Mouse (Mus musculus) granulocyte monocyte progenitor cell, adult 5-6 weeks (primary cell): Measurements from ENCODE around the gene Nufip1. TPM values are rescaled to one million over a fixed set of nuclear protein-coding genes. Genes with fewer than 3 reads are reported as not detected.
A peak's percentile ranks its signal among the peaks of the same experiment; 100 is the strongest.
"Not testable (repeated sequence)": the region's sequence is repeated elsewhere in the genome, so short reads cannot be mapped to it uniquely, and the experiment has no call there.

Source experiments
- ATAC-seq: replicated peaks from 2 replicates; pipeline ENCODE4 v1.8.0; 2016; ENCODE audit warnings: mild to moderate bottlenecking, moderate TSS enrichment, inconsistent platforms; ENCODE audit not compliant: poor library complexity, severe bottlenecking
- total RNA-seq, 2 experiments: library from RNA; stranded (forward) in 1 of 2; stranded (reverse) in 1 of 2; fragments of 200-712, 200-1000 nt in 1 of 2; fragments of >200 nt in 1 of 2; fragmentation: Nextera tagmentation in 1 of 2; gene quantifications; 2 replicates each; pipeline ENCODE4 v1.2.3; 2014 to 2017

Nufip1 gene
- total RNA-seq, 2 experiments from 2014 or later = 20.3 to 29.9 TPM

DNA sequence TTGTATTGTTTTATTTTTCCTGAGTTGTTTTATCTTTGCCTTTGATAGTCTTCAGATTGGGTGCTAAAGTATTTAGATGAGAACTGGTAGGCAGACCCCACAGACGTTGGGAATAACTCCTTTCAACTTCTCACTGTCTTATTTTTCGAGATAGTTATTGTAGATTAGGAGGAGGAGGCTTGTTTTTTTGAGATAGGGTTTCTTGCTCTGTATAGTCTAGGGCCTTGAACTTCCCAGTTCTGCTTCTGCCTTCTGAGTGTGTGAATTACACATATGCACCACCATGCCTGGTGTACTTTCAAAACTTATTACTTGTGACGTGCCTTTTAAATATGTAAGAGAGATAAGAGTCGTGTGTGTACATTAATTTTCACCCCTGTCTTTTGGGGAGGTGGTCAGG is 17.5 kb downstream of the Nufip1 start:
- no peak for ATAC-seq

DNA sequence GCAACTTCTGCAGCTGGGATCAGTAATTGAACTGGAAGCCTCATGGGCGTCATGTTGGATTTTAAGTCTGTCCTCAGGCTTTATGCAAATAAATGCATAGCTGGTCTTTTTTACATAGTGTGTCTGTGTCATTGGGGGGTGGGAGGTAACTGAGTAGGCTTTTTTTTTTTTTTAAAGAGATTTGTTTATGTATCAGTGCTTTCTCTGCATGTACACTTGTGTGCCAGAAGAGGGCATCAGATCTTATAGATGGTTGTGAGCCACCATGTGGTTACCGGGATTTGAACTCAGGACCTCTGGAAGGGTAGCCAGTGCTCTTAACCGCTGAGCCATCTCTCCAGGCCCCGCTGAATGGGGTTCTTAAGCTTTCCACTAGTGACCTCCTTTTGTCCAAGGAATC is 24.3 kb downstream of the Nufip1 start:
- ATAC-seq = no peak

DNA sequence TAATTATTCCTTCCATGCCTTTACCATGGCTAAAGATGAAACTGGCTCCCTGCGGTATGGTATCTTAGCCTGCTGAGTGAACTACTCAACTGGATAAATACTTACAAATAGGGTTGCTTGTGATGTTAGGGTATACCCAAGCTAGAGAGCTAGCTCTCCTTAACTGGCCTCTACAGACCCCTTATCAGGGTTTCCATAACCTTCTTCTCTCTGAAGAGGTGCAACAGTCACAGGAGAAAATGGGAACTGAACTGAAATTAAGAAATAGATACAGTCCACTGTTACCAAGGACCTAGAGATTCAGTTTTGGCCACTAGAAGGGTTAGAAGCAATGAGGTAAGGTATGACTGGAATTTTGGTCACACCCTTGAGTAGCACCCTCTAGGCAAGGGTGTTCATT is 34.6 kb downstream of the Nufip1 start:
- no peak for ATAC-seq

DNA sequence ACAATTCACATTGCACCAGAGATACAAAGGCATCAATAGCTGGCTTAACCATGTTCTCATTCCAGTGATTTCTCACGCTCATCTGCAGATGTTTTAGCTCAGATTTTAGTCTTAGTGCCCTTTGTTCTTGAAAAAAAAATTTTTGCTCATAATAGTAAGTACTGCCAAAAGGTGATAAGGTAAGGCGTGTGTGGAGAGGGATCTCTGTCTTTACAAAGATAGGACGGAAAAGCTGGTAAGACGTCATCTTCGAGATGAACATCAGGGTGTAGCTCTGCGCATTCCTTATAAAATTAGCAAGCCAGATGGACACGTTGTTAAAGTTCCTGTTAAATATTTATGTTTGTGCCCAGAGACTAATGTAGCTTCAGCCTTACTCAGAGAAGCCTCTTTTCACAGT is 35.2 kb downstream of the Nufip1 start:
- no peak for ATAC-seq

DNA sequence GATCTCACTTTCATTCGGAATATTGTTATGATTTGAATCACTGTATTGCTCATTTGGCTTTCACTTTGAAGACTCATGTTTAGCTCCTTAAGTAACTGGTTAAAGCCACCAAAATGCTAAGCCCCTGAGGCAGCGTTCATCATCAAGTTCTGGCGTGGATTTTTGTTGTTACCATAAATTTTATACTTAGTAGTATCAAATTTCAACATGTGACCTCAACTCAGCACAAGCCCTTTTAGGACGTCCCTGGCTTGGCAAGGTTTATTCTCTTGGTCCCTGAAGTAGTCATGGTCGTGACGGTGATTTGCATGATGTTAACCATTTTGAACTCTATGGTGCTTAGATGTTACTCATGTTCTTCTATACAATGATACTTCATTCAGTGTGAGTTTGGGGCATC is 36.4 kb downstream of the Nufip1 start:
- ATAC-seq = no peak

DNA sequence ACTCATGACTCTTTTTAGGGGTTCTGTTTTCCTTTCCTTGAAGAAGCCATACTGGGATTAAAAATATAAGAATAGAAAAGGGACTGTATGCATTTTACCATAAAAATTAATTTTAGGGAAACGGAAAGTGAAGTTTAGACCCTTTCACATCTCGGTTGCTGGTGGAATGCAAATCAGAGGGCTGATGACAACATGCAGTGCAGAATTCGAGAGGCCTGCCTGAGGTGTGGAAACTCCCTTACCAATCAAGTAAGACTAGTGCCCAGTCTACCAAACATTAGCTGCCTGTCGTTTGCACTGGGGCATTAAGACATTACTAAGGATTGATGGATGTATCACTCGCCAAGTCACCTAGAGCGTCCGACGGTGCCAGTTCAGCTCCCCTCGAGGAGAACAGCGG is 37.6 kb downstream of the Nufip1 start:
- ATAC-seq = no peak

DNA sequence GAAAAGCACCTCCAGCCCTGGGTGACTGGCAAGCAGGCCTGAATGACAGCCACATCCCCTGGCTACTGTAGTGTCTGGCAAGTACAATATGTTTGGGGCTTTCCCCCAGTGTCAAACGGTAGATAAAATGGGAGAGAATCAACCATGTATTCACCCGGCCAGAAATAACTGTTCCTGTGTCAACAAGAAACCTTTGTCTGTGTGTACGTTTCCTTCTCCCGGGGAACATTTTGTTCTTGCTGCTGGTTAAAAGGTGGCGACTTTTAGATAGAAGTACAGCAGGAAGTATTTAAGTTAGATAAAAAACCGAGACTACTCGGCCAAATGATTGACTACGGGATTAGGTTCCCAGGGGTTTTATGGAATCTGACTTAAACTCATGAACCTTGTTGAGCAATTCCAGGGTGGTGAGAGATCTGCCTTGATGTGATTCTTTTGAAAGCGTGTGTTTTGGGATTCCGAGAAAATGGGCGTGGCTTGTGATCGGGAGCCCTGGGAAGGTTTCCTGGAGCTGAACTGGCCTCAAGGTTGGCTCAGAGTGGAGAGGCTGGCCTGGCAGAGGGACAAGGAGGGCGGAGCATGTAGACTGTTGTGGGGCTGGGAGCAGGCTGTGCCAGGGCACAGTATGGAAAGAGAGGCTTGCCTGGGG is 39.0 kb downstream of the Nufip1 start:
- ATAC-seq = no peak

DNA sequence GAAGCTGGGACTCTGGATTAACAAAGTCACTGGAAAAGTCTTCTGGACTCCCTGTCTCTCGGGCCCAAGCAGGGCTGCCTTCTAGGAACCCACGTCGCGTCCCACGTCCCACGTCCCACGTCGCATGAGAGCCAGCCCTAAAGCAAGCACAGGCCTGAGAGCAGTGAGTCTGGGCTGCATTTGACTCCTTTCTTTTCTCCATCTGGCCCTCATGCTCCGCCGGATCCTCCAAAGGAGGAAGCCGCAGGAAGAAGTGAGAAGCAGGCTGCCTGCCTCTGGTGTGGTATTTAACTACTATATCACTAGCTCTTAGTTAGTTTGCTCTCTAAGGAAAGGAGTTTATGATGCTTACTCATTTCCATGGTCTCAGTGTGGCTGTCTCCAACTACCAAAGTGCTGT is 39.8 kb downstream of the Nufip1 start:
- no peak for ATAC-seq

DNA sequence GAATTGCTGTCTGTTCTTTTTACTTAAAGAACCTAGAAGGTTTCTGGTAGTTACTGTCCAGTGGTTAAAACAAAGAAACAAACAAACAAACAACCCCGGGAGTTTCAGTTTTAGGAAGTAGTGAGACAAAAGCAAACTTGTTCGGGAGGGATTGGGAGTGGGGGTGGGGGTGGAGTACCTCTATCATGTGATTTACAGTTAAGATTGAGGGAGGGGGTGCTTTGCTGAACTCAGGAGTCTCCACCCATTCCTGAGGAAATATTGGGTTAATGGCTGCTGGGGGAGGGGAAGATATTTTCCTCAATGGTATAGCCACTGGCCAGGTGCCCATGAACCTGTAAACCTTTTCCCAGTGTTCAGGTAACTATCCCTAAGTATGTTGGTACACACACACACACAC is 40.3 kb downstream of the Nufip1 start:
- ATAC-seq = no peak

DNA sequence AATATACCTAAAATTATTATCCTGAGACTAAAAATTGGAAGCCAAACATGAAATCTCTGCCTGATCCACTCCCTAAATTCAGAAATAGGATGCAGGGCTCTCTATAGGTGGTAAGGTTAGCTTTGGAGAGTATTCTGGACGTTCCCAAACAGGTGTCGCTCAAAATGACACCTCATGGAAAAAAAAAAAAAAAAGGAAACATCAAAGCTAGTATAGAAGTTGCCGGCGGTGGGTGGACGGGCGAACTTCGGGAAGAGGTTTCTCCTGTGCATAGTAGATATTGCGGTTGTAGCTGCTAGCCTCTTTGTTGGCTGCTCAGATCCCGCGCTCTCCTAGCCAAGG is 41.1 kb downstream of the Nufip1 start:
- ATAC-seq = no peak

DNA sequence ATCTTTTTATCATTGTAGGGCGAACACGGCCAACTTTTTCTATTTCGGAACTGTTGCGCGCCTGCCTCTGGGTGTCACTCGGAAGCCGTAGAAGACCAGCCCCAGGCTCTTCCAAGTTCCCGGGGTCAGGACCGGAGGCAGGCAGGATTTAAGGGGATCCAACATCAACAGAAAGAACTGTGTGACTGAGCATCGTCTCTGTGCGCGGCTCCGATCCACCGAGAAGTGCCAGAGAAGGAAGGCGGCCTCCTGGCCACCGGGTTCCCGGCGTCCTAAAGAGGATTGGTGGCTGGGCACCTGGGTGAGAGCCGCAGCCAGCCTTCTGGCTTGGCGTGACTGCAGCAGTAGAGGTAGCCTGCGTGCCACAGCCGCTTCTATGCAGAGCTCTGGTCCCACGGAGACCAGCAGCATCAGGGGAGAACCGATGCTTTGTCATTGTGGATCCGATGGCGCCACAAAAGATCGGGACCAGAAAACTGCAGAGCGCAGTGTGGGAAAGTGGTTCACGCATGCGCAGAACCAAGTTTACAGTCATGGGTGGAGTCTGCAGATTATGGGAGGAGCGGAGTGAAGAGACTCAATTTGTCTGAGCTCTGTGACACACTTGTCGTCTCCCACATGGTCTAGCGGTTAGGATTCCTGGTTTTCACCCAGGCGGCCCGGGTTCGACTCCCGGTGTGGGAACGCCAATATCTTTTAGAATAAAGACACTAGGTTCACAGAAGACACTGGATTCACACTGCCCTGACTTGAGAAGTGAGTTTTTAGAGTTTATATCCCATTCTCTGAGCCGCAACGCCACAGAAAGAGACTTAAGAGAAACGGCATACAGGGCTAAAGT is 41.7 kb downstream of the Nufip1 start:
- peak; percentile 83 for ATAC-seq

DNA sequence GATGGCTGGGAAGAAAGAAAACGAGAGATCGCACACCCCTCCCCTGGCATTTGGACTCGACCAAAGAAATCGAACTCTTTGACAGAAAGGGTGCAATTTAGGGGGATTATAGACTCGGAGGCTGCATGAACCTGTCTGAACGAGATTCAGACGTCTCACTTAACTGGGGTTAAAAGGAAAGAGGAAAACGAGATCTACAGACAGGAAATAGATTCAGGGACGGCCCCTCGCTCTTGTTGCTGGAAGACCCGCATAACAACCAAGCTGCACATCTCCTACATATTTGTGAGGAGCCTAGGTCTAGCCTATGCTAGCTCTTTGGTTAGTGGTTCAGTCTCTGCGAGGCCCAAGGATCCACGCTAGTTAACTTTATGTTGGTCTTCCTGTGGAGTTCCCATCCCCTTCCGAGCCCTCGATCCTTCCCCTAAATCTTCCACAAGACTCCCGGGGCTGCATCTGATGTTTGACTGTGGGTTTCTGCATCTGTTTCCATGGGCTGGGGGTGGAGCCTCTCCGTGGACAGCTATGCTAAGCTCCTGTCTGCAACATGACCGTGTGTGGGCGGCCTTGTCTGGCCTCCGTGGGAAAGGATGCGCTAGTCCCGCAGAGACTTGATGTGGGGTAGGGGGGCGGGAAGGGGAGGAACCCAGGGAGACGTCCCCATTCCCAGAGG is 42.4 kb downstream of the Nufip1 start:
- no peak for ATAC-seq

DNA sequence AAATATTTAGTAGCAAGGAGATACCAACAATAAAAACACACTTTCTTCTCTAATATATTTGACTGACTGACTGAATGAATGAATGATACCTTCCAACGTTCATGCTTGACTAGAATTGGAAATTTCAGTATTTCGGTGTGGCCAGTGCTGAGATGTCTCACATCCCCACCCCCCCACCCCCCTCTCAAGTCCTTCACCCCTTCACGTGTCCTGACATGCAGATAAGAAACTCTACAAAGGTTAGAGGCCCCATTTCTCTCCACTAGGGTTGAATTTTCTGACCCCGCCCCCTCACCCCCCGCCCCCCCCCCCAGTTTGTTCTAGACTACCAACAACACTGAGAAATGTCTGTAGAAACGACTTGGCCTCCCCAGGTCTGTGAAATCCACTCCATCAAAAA is 43.1 kb downstream of the Nufip1 start:
- no peak for ATAC-seq

DNA sequence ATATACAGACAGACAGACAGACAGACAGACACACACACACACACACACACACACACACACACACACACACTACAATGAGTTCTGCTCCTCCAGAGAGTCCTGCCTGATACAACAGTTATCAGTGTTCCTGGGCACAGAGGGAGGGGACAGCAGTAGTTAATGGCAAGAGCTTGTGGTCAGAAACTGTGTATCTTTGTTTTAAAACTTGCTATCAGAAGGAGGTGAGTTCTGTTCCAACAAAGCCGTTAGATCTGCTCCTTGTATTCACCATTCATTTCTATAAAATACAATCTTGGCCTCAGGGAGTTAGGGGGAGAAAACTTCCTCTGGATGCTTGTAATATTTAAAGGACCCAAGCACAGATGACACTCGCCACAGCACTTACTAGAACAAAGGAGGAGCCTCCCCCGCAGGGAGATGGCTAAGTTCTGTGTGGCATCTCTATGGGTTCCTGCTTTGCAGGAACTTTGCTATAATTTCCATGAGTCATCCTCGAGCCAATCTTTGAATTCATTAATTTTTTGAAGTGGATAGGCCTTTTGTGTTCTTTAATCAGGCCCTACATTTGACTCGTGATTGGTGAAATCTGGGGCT is 47.6 kb downstream of the Nufip1 start:
- no peak for ATAC-seq

DNA sequence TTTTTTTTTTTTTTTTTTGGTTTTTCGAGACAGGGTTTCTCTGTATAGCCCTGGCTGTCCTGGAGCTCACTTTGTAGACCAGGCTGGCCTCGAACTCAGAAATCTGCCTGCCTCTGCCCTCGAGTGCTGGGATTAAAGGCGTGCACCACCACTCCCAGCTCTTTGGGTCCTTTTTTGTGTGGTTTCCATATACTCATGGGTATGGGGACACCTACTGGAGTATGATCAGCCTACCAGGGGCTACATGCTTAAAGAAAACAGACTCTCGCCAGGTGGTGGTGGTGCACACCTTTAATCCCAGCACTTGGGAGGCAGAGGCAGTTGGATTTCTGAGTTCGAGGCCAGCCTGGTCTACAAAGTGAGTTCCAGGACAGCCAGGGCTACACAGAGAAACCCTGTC is 49.9 kb downstream of the Nufip1 start:
- ATAC-seq = not testable (repeated sequence)

DNA sequence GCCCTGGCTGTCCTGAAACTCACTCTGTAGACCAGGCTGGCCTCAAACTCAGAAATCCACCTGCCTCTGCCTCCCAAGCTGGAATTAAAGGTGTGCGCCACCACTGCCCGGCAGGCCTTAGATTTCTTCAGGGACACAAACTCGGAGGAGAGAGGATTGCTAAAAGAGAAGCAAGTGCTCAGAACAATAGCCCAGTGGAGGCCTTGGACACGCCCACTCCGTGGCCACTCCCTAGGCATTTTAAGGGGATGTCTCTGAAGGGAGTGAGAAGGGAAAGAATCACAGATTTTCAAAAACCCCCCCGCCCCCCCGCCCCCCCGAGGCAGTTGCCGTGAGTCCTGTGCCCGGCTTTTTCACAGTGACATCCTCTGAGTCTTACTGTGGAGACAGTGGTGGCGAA is 53.5 kb downstream of the Nufip1 start:
- no peak for ATAC-seq

DNA sequence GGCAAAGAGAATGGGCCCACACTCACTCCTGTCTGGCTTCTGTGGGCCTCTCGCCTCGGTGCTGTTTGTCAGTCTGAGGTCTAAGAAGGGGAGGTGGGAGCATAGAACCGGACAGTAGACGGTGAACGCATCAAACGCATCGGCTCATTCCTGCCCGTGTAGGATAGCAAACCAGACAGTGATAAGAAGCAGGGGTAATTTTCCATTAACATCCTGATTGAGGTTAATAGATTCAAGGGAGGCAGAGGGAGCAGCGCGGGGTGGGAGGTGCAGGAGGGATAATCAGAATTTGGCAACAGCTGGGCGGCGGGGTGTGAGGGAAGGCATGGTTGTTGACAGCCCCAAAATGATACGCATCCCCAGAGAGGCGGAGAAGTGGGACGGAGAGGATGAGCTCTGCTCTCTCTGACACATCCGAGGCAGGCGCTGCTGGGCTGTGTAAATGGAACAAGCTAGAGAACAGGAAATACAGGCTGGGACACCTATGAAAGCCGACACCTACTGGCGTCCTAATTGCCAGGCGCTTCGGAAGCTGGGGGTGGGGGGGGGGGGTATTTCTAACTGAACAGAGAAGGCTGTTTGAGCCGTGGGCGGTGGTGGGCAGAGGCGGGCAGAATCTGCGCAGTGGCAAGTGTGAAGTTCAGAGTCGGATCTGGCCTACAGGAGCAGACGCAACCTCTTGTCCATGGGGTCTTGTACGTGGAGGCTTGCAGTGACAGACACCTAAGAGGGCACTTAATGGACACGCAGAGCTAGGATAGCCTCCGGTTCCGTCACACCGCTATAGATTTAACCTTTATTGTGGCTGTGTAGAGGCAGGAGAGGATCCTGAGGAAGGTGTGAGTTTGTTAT is 54.4 kb downstream of the Nufip1 start:
- peak; percentile 27 for ATAC-seq

DNA sequence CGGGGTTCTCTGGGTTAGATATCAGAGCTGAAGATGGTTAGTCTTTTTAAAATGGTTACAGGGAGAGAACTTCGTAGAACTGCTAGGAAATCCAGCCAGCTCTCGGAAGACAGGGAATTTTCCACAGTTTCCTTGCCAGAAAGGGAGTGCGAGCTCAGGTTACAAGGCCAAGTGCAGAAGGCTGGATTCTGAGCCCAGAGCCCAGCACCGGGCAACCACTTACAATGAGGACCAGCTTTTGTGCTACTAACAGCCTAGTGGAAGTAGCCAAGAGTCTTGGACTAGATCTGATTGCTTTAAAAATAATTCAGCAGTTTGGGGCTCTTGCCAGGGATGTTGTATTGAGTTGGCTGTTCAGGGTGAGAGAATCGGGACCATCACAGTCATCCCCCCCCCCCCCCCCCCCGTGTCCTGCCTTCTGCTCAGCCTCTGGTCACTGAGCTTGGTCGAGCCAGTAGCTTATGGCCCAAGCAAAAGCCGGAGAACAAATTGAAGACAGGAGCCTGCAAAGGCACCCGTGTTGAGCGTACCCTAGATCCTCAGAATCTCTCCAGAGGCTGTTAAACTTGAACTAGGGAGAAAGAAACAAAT is 59.3 kb downstream of the Nufip1 start:
- ATAC-seq = no peak

DNA sequence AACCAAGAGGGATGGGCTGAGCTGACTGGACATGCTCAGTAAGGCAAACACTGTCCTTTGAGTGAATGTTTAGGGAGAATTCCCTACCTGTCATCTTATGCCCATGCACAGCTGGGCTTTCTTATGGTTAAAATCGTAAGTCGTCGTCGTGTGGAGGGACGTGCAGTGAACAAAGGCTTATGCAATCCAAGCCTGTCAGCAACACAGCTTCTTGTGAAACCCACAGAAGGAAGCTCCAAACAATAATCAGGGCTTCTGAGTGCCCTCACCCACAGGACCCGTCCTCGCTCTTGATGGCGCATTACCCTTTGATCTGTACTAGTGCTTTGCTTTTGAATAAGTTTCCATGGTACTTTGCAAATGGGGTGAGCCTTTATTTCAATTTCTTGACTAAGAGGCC is 60.6 kb downstream of the Nufip1 start:
- peak; percentile 95 for ATAC-seq

DNA sequence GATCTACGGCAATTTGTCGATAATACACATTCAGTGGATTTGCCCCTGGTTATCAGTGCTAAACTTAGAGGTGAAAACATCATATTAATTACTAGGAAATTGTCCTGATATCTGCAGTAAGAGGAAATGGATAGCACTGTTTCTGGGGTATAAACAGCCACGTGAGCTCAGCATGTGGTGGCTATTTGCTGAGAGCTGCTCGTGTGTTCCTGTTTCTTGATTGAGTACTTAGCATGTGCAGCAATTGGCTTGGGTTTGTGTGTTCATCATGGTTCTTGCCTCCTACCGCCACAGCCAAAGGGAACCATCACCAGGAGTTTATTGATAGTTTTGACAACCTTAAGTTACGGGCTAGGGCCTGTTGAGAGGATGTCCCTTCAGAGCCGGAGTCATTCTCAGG is 63.6 kb downstream of the Nufip1 start:
- peak; percentile 53 for ATAC-seq
